Mouse (Mus musculus) ES-Bruce4 (cell line): ENCODE measurements at regions not wholly inside any gene's neighbourhood (a gene's known extent, or its start where the extent isn't known, plus 50 kb on each side); places are given as distances from the start of the nearest gene placed in this dataset.

Experiments
- CTCF ChIP-seq: IDR thresholded peaks from one replicate; pipeline ENCODE4 v1.8.1; 2011; ENCODE audit warnings: low read depth, low read length
- POLR2A ChIP-seq: IDR thresholded peaks from one replicate; pipeline ENCODE4 v1.8.1; 2011; ENCODE audit warnings: low read length; ENCODE audit not compliant: insufficient read depth

DNA sequence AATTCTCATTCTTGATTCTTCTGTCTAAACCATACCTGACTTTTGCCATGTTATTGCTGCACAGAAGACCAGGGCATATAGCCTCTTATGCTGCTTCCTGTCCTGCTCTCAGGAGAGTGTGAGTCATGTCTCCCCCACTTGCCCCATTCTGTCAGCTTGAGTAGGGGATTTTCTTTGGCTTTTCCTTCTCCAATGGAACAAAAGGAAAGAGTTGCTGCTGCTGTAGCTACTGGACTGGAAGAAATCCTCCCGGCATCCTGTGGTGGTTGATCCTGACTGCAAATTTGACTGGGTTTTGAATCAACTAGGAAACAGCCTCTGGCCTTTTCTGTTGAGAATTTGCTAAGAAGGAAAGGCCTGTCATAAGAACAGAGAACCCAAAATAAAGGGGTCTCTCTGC is 417.3 kb upstream of the Camk1g start:
- no peak for TF ChIP-seq POLR2A
- TF ChIP-seq CTCF = no peak
